Mouse (Mus musculus) cerebellum, postnatal 25 days (tissue): ENCODE data around the gene Nfkb2.

ENCODE experiments used
- DNase-seq, 2 experiments: peaks; one replicate each; pipeline ENCODE4 v3.0.0; 2021; ENCODE audit warnings: mixed read lengths in 2 of 2

Gene Nfkb2

GRCm38 (mm10) chr19:46322996-46323572 is 19.0 kb downstream of the Nfkb2 start:
- peak; percentile 48 for DNase-seq

- peak in 1 of 2 experiments; percentile 25 for DNase-seq
Measured at GRCm38 (mm10) chr19:46323716-46324115, 19.6 kb downstream of the Nfkb2 start.

- no peak for DNase-seq
Measured at GRCm38 (mm10) chr19:46324366-46324765, 20.2 kb downstream of the Nfkb2 start.

GRCm38 (mm10) chr19:46324918-46325317 is 20.8 kb downstream of the Nfkb2 start:
- DNase-seq: no peak

- DNase-seq: peak; percentile 68 to 77
Measured at GRCm38 (mm10) chr19:46326019-46326755, 22.1 kb downstream of the Nfkb2 start.

GRCm38 (mm10) chr19:46326756-46327305 is 22.7 kb downstream of the Nfkb2 start, which contains the start of gene Psd:
TSS of gene Psd (minus strand) at chr19:46327156.
- peak; percentile 88 to 90 for DNase-seq

GRCm38 (mm10) chr19:46327531-46328064 is 23.5 kb downstream of the Nfkb2 start:
- DNase-seq: peak in 1 of 2 experiments; percentile 46

GRCm38 (mm10) chr19:46328081-46329030 is 24.2 kb downstream of the Nfkb2 start, which contains the start of gene Fbxl15:
TSS of gene Fbxl15 (plus strand) at chr19:46328184.
- peak; percentile 95 to 97 for DNase-seq

- DNase-seq: peak in 1 of 2 experiments; percentile 73
Measured at GRCm38 (mm10) chr19:46329031-46329641, 25.0 kb downstream of the Nfkb2 start.

GRCm38 (mm10) chr19:46329951-46330350 is 25.8 kb downstream of the Nfkb2 start:
- peak; percentile 90 to 93 for DNase-seq

GRCm38 (mm10) chr19:46330696-46331095 is 26.6 kb downstream of the Nfkb2 start:
- peak in 1 of 2 experiments; percentile 29 for DNase-seq

- peak; percentile 23 to 33 for DNase-seq
Measured at GRCm38 (mm10) chr19:46331326-46331725, 27.2 kb downstream of the Nfkb2 start.

GRCm38 (mm10) chr19:46331936-46332335 is 27.8 kb downstream of the Nfkb2 start:
- peak in 1 of 2 experiments; percentile 43 for DNase-seq

GRCm38 (mm10) chr19:46332721-46333339 is 28.7 kb downstream of the Nfkb2 start:
- DNase-seq: peak; percentile 27

GRCm38 (mm10) chr19:46333906-46334305 is 29.8 kb downstream of the Nfkb2 start:
- peak; percentile 79 to 84 for DNase-seq

- DNase-seq: no peak
Measured at GRCm38 (mm10) chr19:46337719-46338330, 33.7 kb downstream of the Nfkb2 start.

- DNase-seq: peak; percentile 99
Measured at GRCm38 (mm10) chr19:46338331-46338936, 34.3 kb downstream of the Nfkb2 start, which contains the start of gene Cuedc2. TSS of gene Cuedc2 (minus strand) at chr19:46338702.

- DNase-seq: no peak
Measured at GRCm38 (mm10) chr19:46338942-46339286, 34.8 kb downstream of the Nfkb2 start.

- DNase-seq: peak; percentile 49 to 53
Measured at GRCm38 (mm10) chr19:46339287-46339971, 35.3 kb downstream of the Nfkb2 start.
